Mouse (Mus musculus) MEL (cell line): ENCODE results near the gene Zcrb1. TPM values are rescaled to one million over a fixed set of nuclear protein-coding genes. Genes with fewer than 3 reads are reported as not detected.

Experiments used
- DNase-seq: peaks from one replicate; pipeline ENCODE4 v3.0.0; 2011; ENCODE audit warnings: low read depth, low spot score
- H3K27ac ChIP-seq: 2 replicates; pipeline ENCODE4 v1.5.1; 2012; ENCODE audit warnings: low read depth, mild to moderate bottlenecking, control low read depth, low read length, moderate library complexity; ENCODE audit not compliant: control insufficient read depth
- H3K27me3 ChIP-seq, 2 experiments: fragments of 150-350 bp in 1 of 2; sonication (generic) in 1 of 2; 2 replicates each; pipeline ENCODE4 v1.6.1; 2012; ENCODE audit warnings: low read length in 2 of 2, mild to moderate bottlenecking in 2 of 2, improper control_type of control experiment in 1 of 2, moderate library complexity in 1 of 2; ENCODE audit not compliant: insufficient read depth in 2 of 2, control insufficient read depth in 1 of 2
- H3K36me3 ChIP-seq, 2 experiments: 2 replicates each; pipeline ENCODE4 v1.6.1; 2012 to 2014; ENCODE audit warnings: low read length in 2 of 2, improper control_type of control experiment in 1 of 2, inconsistent platforms in 1 of 2, mild to moderate bottlenecking in 1 of 2; ENCODE audit not compliant: insufficient read depth in 2 of 2, control insufficient read depth in 1 of 2
- H3K4me1 ChIP-seq, 2 experiments: fragments of 150-350 bp in 1 of 2; sonication (generic) in 1 of 2; 2 replicates each; pipeline ENCODE4 v1.6.1; 2012; ENCODE audit warnings: low read length in 2 of 2, improper control_type of control experiment in 1 of 2, mild to moderate bottlenecking in 1 of 2; ENCODE audit not compliant: insufficient read depth in 2 of 2, control insufficient read depth in 1 of 2
- H3K4me3 ChIP-seq, 2 experiments: fragments of 150-350 bp in 1 of 2; sonication (generic) in 1 of 2; 2 replicates each; pipeline ENCODE4 v1.5.1; 2012; ENCODE audit warnings: low read depth in 2 of 2, low read length in 2 of 2, mild to moderate bottlenecking in 2 of 2, moderate library complexity in 2 of 2, control low read depth in 1 of 2, improper control_type of control experiment in 1 of 2; ENCODE audit not compliant: control insufficient read depth in 1 of 2, insufficient read depth in 1 of 2
- H3K79me2 ChIP-seq: 2 replicates; pipeline ENCODE4 v1.6.1; 2012; ENCODE audit warnings: mild to moderate bottlenecking, low read length, moderate library complexity; ENCODE audit not compliant: control insufficient read depth, poor library complexity, insufficient read depth
- H3K9ac ChIP-seq: 2 replicates; pipeline ENCODE4 v1.6.1; 2012; ENCODE audit warnings: low read depth, mild to moderate bottlenecking, control low read depth, low read length, moderate library complexity; ENCODE audit not compliant: control insufficient read depth, poor library complexity, severe bottlenecking
- H3K9me3 ChIP-seq: fragments of 150-350 bp; sonication (generic); replicated peaks from 2 replicates; pipeline ENCODE4 v1.6.1; 2012; ENCODE audit warnings: mild to moderate bottlenecking, low read length, improper control_type of control experiment, moderate library complexity; ENCODE audit not compliant: insufficient read depth
- BHLHE40 ChIP-seq: IDR thresholded peaks from 2 replicates; pipeline ENCODE4 v1.6.1; 2012; ENCODE audit warnings: low read depth, mild to moderate bottlenecking, inconsistent platforms, low read length, improper control_type of control experiment, borderline replicate concordance
- CHD2 ChIP-seq: IDR thresholded peaks from 2 replicates; pipeline ENCODE4 v1.6.1; 2011; ENCODE audit warnings: low read length, improper control_type of control experiment
- CTCF ChIP-seq, 3 experiments: IDR thresholded peaks in 2 of 3; conservative IDR thresholded peaks in 1 of 3; 2 replicates each; pipeline ENCODE4 v1.5.1; 2011 to 2012; ENCODE audit warnings: low read length in 3 of 3, low read depth in 2 of 3, mild to moderate bottlenecking in 2 of 3, improper control_type of control experiment in 1 of 3, inconsistent platforms in 1 of 3, mixed read lengths in 1 of 3, moderate library complexity in 1 of 3; ENCODE audit not compliant: control insufficient read depth in 1 of 3, insufficient read depth in 1 of 3, poor library complexity in 1 of 3, severe bottlenecking in 1 of 3
- EP300 ChIP-seq, 2 experiments: IDR thresholded peaks; 2 replicates each; pipeline ENCODE4 v1.6.1; 2011; ENCODE audit warnings: improper control_type of control experiment in 2 of 2, low read length in 2 of 2, low read depth in 1 of 2, mild to moderate bottlenecking in 1 of 2
- ETS1 ChIP-seq: IDR thresholded peaks from 2 replicates; pipeline ENCODE4 v1.6.1; 2012; ENCODE audit warnings: low read depth, mild to moderate bottlenecking, inconsistent platforms, low read length, improper control_type of control experiment, moderate library complexity
- JUND ChIP-seq: IDR thresholded peaks from 2 replicates; pipeline ENCODE4 v1.6.1; 2011; ENCODE audit warnings: low read depth, mild to moderate bottlenecking, improper control_type of control experiment, low read length
- MAZ ChIP-seq: IDR thresholded peaks from 2 replicates; pipeline ENCODE4 v1.6.1; 2012; ENCODE audit warnings: low read depth, mild to moderate bottlenecking, inconsistent platforms, low read length, improper control_type of control experiment
- MEF2A ChIP-seq: IDR thresholded peaks from 2 replicates; pipeline ENCODE4 v1.6.1; 2014; ENCODE audit warnings: low read depth, mild to moderate bottlenecking, inconsistent platforms, low read length, improper control_type of control experiment; ENCODE audit not compliant: poor library complexity, insufficient replicate concordance, severe bottlenecking; ENCODE audit errors: extremely low read depth
- MXI1 ChIP-seq: IDR thresholded peaks from 2 replicates; pipeline ENCODE4 v1.6.1; 2011; ENCODE audit warnings: mild to moderate bottlenecking, low read depth, low read length, improper control_type of control experiment
- MYB ChIP-seq: IDR thresholded peaks from 2 replicates; pipeline ENCODE4 v1.6.1; 2011; ENCODE audit warnings: mild to moderate bottlenecking, low read depth, low read length, improper control_type of control experiment
- MYC ChIP-seq: IDR thresholded peaks from 2 replicates; pipeline ENCODE4 v1.6.1; 2011; ENCODE audit warnings: low read depth, mild to moderate bottlenecking, low read length, improper control_type of control experiment, moderate library complexity
- NELFE ChIP-seq: IDR thresholded peaks from 2 replicates; pipeline ENCODE4 v1.6.1; 2011; ENCODE audit warnings: low read depth, low read length, improper control_type of control experiment
- POLR2A ChIP-seq, 2 experiments: IDR thresholded peaks; 2 replicates each; pipeline ENCODE4 v1.6.1; 2011 to 2012; ENCODE audit warnings: low read length in 2 of 2, mild to moderate bottlenecking in 2 of 2, control low read depth in 1 of 2, improper control_type of control experiment in 1 of 2, low read depth in 1 of 2, moderate library complexity in 1 of 2; ENCODE audit not compliant: control insufficient read depth in 1 of 2, insufficient read depth in 1 of 2, poor library complexity in 1 of 2
- POLR2AphosphoS5 ChIP-seq: IDR thresholded peaks from 2 replicates; pipeline ENCODE4 v1.6.1; 2012; ENCODE audit warnings: low read depth, borderline replicate concordance, mild to moderate bottlenecking, inconsistent platforms, low read length, moderate library complexity, mixed read lengths
- RAD21 ChIP-seq: IDR thresholded peaks from 2 replicates; pipeline ENCODE4 v1.6.1; 2011; ENCODE audit warnings: mild to moderate bottlenecking, low read depth, low read length, improper control_type of control experiment
- TAL1 ChIP-seq: IDR thresholded peaks from 2 replicates; pipeline ENCODE4 v1.6.1; 2012; ENCODE audit warnings: mild to moderate bottlenecking, inconsistent platforms, low read length, moderate library complexity, mixed read lengths
- TCF12 ChIP-seq: IDR thresholded peaks from 2 replicates; pipeline ENCODE4 v1.6.1; 2014; ENCODE audit warnings: low read depth, mild to moderate bottlenecking, inconsistent platforms, low read length, improper control_type of control experiment, moderate library complexity
- UBTF ChIP-seq: IDR thresholded peaks from 2 replicates; pipeline ENCODE4 v1.6.1; 2012; ENCODE audit warnings: low read depth, mild to moderate bottlenecking, inconsistent platforms, low read length, improper control_type of control experiment, moderate library complexity, borderline replicate concordance; ENCODE audit not compliant: insufficient read depth
- USF1 ChIP-seq: IDR thresholded peaks from 2 replicates; pipeline ENCODE4 v1.6.1; 2014; ENCODE audit warnings: low read depth, mild to moderate bottlenecking, inconsistent platforms, low read length, improper control_type of control experiment, moderate library complexity
- ZC3H11A ChIP-seq: IDR thresholded peaks from 2 replicates; pipeline ENCODE4 v1.6.1; 2012; ENCODE audit warnings: low read depth, mild to moderate bottlenecking, inconsistent platforms, low read length, improper control_type of control experiment
- ZKSCAN1 ChIP-seq: IDR thresholded peaks from 2 replicates; pipeline ENCODE4 v1.6.1; 2012; ENCODE audit warnings: low read depth, mild to moderate bottlenecking, inconsistent platforms, low read length, improper control_type of control experiment, moderate library complexity
- ZMIZ1 ChIP-seq: IDR thresholded peaks from 2 replicates; pipeline ENCODE4 v1.6.1; 2012; ENCODE audit warnings: low read depth, mild to moderate bottlenecking, inconsistent platforms, low read length, improper control_type of control experiment, moderate library complexity
- polyA plus RNA-seq, 2 experiments: library from polyadenylated mRNA; stranded (reverse) in 1 of 2; unstranded in 1 of 2; fragments of >175 nt in 1 of 2; fragments of >200 nt in 1 of 2; gene quantifications; 2 replicates each; pipeline versions ENCODE4 v1.2.1 to v1.2.4; 2012; ENCODE audit warnings: low replicate concordance in 2 of 2, low read depth in 1 of 2; ENCODE audit not compliant: insufficient read length in 2 of 2, insufficient read depth in 1 of 2, missing spikeins in 1 of 2
- total RNA-seq: library from RNA; depleted of rRNA; stranded (reverse); fragments of 300-350 nt; gene quantifications from 2 replicates; pipeline ENCODE4 v1.2.3, GENCODE M21; 2012

Zcrb1 gene
- total and polyA plus RNA-seq, 3 experiments, result 70.0 to 149 TPM; not detected in 1

DNA sequence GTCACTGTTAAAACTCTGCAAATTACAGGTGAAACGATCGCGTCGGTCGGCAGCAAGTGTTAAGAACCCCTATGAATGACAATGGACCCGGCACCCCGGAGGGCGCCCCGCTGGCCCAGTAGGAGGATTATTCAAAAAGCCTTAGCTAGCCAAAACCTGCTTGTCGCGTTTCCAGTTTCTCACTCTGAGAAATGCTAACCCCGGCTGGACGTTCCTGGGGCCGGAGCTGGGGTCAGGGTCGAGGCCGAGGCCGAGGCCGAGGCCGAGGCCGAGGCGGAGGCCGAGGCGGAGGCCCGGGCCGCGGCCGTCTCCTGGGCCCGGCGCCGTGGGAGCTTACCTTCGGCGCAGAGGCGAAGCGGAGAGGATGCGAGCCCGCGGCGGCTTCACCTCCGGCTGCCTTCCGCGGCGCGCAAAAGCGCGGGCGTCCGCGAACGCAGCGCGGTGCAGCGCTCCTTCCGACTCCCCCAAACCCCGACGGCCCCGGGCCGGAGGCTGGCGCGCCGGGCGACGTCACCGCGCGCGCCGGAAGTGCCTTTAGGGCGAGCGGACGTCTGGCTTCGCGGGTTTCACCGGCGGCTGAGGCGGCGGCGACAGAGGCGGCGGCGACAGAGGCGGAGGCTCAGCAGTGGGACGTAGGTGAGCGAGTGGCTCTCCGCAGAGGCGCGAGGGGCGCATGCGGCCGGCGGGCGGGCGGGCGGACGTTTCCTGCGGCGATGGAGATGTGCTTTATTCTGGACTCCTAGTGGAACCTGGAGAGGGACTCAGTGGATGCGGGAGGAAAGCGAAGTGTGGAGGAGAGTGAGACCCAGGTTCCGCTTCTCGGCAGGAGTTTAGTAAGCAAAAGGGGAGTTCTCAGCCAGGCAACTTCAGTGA, at the start of gene Zcrb1, which contains the start of gene Pphln1 (continued):
- TF ChIP-seq MYB (peak; percentile 2; the same call in 1 of the 2 replicates), RAD21 (no peak), ZC3H11A (no peak; the same call in 1 of the 2 replicates), CHD2 (no peak), POLR2AphosphoS5 (no peak)

GRCm38 (mm10) chr15:93443676-93444075, 45.5 kb upstream of the Zcrb1 start:
- Histone ChIP-seq H3K79me2 (no peaks in the 10 kb centered on the region), H3K9ac (no peak overlapping the region), H3K27ac (no peak overlapping the region), H3K4me3 (no peak overlapping the region), H3K36me3 (peaks cover 0 to 23% of the 10 kb centered on the region in 2 experiments; a peak in 2 of 4 replicates), H3K4me1 (no peaks in the 10 kb centered on the region), H3K27me3 (no peaks in the 10 kb centered on the region), H3K9me3 (no peaks in the 10 kb centered on the region)
- TF ChIP-seq BHLHE40 (no peak), ZC3H11A (no peak), MAZ (no peak)
- DNase-seq, result no peak

DNA sequence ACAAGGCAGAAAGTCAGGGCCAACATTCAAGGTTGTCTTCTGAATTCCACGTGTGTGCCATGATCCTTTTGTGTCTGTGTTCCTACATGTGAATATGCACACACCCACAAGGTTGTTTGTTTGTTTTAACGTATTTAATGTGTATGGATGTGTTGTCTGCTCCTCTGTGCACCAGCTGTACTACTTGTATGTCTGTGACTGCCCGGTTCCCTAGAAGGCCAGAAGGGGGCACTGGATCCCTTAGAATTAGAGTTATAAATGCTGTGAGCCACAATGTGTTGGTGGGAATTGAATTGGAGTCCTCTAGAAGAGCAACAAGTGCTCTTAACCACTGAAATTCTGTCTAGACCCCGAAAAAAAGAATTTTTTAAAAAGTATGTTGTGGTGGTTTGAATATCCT, 44.1 kb upstream of the Zcrb1 start:
- DNase-seq, result peak; percentile 56

DNA sequence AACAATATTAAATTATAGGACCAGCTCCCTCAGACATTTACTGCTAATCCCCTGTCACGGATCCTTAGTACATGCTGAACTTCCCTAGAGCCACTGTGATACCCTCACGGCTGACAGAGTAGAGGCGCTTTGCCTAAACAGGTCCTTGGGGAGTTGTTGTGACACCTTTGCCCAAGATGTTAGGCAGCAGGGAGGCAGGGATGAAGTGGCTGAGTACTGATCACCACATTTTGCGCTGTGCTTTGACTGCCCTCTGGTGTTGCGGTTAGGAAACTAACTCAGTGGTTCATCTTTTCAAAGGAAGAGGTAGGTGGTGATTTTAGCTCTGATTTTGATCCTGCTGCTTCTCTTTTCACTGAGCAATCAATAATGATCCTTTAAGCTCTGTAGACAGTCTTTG, 40.5 kb upstream of the Zcrb1 start:
- H3K79me2 ChIP-seq, result no peaks in the 10 kb centered on the region; the same call in 1 of the 2 replicates
- no peak overlapping the region for H3K9ac ChIP-seq
- no peaks in the 10 kb centered on the region for H3K27me3 ChIP-seq
- H3K36me3 ChIP-seq, result peaks cover 0 to 12% of the 10 kb centered on the region in 2 experiments; a peak in 2 of 4 replicates
- H3K4me3 ChIP-seq, result no peak overlapping the region
- no peak overlapping the region for H3K27ac ChIP-seq
- DNase-seq, result peak; percentile 56
- no peaks in the 10 kb centered on the region for H3K4me1 ChIP-seq
- H3K9me3 ChIP-seq, result no peaks in the 10 kb centered on the region
- TF ChIP-seq TCF12, result no peak
- TF ChIP-seq MAZ, result no peak
- no peak for TF ChIP-seq ETS1
- no peak for TF ChIP-seq JUND
- TF ChIP-seq TAL1, result no peak
- no peak for TF ChIP-seq NELFE
- no peak for TF ChIP-seq EP300 (IDR thresholded peaks at IDR 0.05; ENCODE audit: low read depth in 1 of 2, low read length in 2 of 2)
- TF ChIP-seq ZKSCAN1, result no peak
- TF ChIP-seq USF1, result no peak
- no peak for TF ChIP-seq UBTF
- no peak for TF ChIP-seq MEF2A
- 0 out of 2 replicates have a peak, but pooled peaks have one; percentile 40 for TF ChIP-seq MYC
- TF ChIP-seq CHD2, result no peak
- 0 out of 4 replicates have a peak, but pooled peaks of 1 of the 2 experiments have one; percentile 25 for TF ChIP-seq POLR2A (IDR thresholded peaks at IDR 0.05; ENCODE audit: control insufficient read depth in 1 of 2, insufficient read depth in 1 of 2, low read depth in 1 of 2, low read length in 2 of 2, poor library complexity in 1 of 2)

More for the DNA sequence above, 44.1 kb upstream of the Zcrb1 start:
- Histone ChIP-seq H3K4me3 (no peak overlapping the region), H3K4me1 (no peaks in the 10 kb centered on the region), H3K27me3 (no peaks in the 10 kb centered on the region), H3K79me2 (no peaks in the 10 kb centered on the region; the same call in 1 of the 2 replicates), H3K9me3 (no peaks in the 10 kb centered on the region), H3K27ac (no peak overlapping the region), H3K9ac (no peak overlapping the region), H3K36me3 (peaks cover 0 to 23% of the 10 kb centered on the region in 2 experiments; a peak in 2 of 4 replicates)
- TF ChIP-seq RAD21 (peak; percentile 20), CTCF (IDR thresholded peaks at IDR 0.05 in 2 of 3, conservative IDR thresholded peaks at IDR 0.05 in 1 of 3; ENCODE audit: control insufficient read depth in 1 of 3, insufficient read depth in 1 of 3, low read depth in 2 of 3, low read length in 3 of 3, poor library complexity in 1 of 3, severe bottlenecking in 1 of 3) (peak; percentile 17 to 56 (median 30); a peak in 4 of 6 replicates), ZMIZ1 (no peak), MXI1 (no peak)
